Mouse (Mus musculus): ENCODE measurements around the gene Ndufs1.
"Not testable (repeated sequence)": the region's sequence is repeated elsewhere in the genome, so short reads cannot be mapped to it uniquely, and the experiment has no call there.

The Ndufs1 gene

GRCm38 (mm10) chr1:63176604-63177421 lies at the start of gene Ndufs1, which contains the start of gene Eef1b2:
Gene Ndufs1 (minus strand): TSS chr1:63176833.
Gene Eef1b2 (plus strand): TSS chr1:63176825.
- DNase-seq (ENCODE audit: low spot score): peak; percentile 93

GRCm38 (mm10) chr1:63225890-63226289 lies 49.3 kb upstream of the Ndufs1 start:
- no peak for DNase-seq (ENCODE audit: low spot score)

GRCm38 (mm10) chr1:63225009-63225408 lies 48.4 kb upstream of the Ndufs1 start:
- no peak for DNase-seq (ENCODE audit: low spot score)

- no peak for DNase-seq (ENCODE audit: low spot score)
These were observed 42.6 kb upstream of the Ndufs1 start for GRCm38 (mm10) chr1:63219277-63219676.

- no peak for DNase-seq (ENCODE audit: low spot score)
These were observed 38.0 kb upstream of the Ndufs1 start for GRCm38 (mm10) chr1:63214631-63215030.

GRCm38 (mm10) chr1:63214271-63214558 lies 37.6 kb upstream of the Ndufs1 start, which contains the start of gene Gpr1:
Gene Gpr1 (minus strand): TSS chr1:63214543.
- no peak for DNase-seq (ENCODE audit: low spot score)

GRCm38 (mm10) chr1:63213478-63214270 lies 37.0 kb upstream of the Ndufs1 start:
- DNase-seq (ENCODE audit: low spot score): no peak

- DNase-seq (ENCODE audit: low spot score): no peak
These were observed 33.4 kb upstream of the Ndufs1 start for GRCm38 (mm10) chr1:63209861-63210529.

GRCm38 (mm10) chr1:63207607-63208006 lies 31.0 kb upstream of the Ndufs1 start:
- DNase-seq (ENCODE audit: low spot score): no peak

- DNase-seq (ENCODE audit: low spot score): no peak
These were observed 28.2 kb upstream of the Ndufs1 start for GRCm38 (mm10) chr1:63204660-63205394.

GRCm38 (mm10) chr1:63203950-63204659 lies 27.5 kb upstream of the Ndufs1 start:
- DNase-seq (ENCODE audit: low spot score): no peak

- no peak for DNase-seq (ENCODE audit: low spot score)
These were observed 26.8 kb upstream of the Ndufs1 start for GRCm38 (mm10) chr1:63203471-63203870.

- DNase-seq (ENCODE audit: low spot score): no peak
These were observed 25.0 kb upstream of the Ndufs1 start for GRCm38 (mm10) chr1:63201672-63202071.

- no peak for DNase-seq (ENCODE audit: low spot score)
These were observed 23.7 kb upstream of the Ndufs1 start for GRCm38 (mm10) chr1:63200322-63200721.

- DNase-seq (ENCODE audit: low spot score): no peak
These were observed 22.8 kb upstream of the Ndufs1 start for GRCm38 (mm10) chr1:63199387-63199786.

GRCm38 (mm10) chr1:63195848-63196512 lies 19.3 kb upstream of the Ndufs1 start:
- no peak for DNase-seq (ENCODE audit: low spot score)

- no peak for DNase-seq (ENCODE audit: low spot score)
These were observed 15.9 kb upstream of the Ndufs1 start for GRCm38 (mm10) chr1:63192306-63193065.

- DNase-seq (ENCODE audit: low spot score): no peak
These were observed 14.2 kb upstream of the Ndufs1 start for GRCm38 (mm10) chr1:63190851-63191250.

- DNase-seq (ENCODE audit: low spot score): no peak
These were observed 11.9 kb upstream of the Ndufs1 start for GRCm38 (mm10) chr1:63188536-63188935.

GRCm38 (mm10) chr1:63185430-63185829 lies 8.8 kb upstream of the Ndufs1 start:
- not testable (repeated sequence) for DNase-seq (ENCODE audit: low spot score)

All from urinary bladder, postnatal 10 days (tissue).